Mouse (Mus musculus) lung, adult 2 months (tissue): ENCODE data around the gene Adgrv1.

Experiments
- CTCF ChIP-seq: fragments of 200-500 bp; IDR thresholded peaks from 2 replicates; pipeline ENCODE4 v1.5.1; 2011; ENCODE audit warnings: mild to moderate bottlenecking, low read length, control low read depth; ENCODE audit not compliant: insufficient read depth
- POLR2A ChIP-seq: fragments of 200-500 bp; IDR thresholded peaks from 2 replicates; pipeline ENCODE4 v1.6.1; 2011; ENCODE audit warnings: low read depth, mild to moderate bottlenecking, control low read depth, low read length, borderline replicate concordance; ENCODE audit errors: extremely low read depth

DNA sequence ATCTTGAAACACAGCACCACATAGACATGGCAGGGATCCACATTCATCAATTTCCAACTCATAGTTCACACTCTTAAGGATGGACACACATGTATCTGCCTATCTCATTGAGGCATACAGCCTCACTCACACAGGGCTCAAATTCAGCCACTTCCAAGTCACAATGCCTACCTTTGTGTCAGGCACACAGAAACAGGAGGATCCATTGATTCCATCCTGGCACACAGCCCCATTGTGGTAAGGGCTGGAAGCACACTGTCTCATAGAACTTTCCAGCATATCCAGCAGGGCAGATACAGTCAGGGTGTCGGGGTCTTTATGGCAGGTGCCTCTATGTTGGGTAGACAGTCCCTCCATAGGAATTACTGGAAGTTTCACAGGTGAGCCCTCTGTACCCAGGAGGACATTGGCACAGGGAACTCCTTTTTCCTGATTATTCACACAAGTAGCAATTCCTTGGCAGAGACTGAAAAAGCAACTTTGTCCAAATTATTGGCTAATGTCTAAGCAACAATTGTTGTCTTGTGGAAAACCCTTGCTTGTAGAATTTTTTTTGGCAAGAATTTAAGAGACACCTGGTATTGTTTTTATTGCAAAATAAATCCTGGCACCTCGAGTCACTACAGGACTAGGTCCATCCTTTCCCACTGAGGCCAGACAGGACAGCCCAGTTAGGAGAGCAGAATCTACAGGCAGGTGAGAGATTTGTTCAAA, 545.8 kb downstream of the Adgrv1 start:
- TF ChIP-seq CTCF (no peak), POLR2A (no peak)
